Mouse (Mus musculus) cerebellum, adult 2 months (tissue): ENCODE results near the gene Pak4.
"Not testable (repeated sequence)": the region's sequence is repeated elsewhere in the genome, so short reads cannot be mapped to it uniquely, and the experiment has no call there.

Source experiments
- CTCF ChIP-seq: fragments of 200-500 bp; IDR thresholded peaks from 2 replicates; pipeline ENCODE4 v1.5.1; 2011; ENCODE audit warnings: low read depth, mild to moderate bottlenecking, control low read depth, low read length, moderate library complexity, borderline replicate concordance; ENCODE audit not compliant: insufficient read depth
- POLR2A ChIP-seq: fragments of 200-500 bp; IDR thresholded peaks from 2 replicates; pipeline ENCODE4 v1.6.1; 2011; ENCODE audit warnings: low read length, control low read depth, borderline replicate concordance; ENCODE audit not compliant: insufficient read depth

DNA sequence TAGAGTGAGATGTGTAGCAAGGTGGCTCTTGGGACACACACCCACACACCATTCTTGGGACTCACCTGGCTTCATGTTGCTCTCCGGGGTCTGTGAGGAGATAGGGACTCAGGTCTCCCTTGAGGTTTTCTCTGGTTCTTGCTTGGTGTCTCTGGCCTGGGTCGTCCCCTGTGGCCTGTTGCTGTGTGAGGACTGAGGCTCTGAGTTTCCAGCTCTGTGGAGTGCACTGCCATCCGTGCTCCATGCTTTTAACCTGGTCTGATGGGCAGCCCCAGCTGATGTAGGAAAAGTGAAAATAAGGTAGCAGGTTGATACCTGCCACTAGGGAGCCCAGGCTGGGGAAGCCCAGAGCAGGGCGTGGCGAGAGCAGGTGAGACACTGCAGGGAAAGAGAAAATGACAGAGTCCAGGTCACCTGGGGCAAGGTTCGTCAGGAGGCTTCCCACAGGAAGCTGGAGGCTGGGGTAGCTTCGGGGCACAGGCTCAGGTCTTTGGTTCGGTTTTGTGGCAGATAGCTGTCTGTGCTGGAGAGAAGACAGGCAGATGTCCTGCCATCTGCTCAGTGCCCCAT lies 87.5 kb downstream of the Pak4 start, which contains the start of gene Ifnl2:
- not testable (repeated sequence) for TF ChIP-seq POLR2A, CTCF
